Mouse (Mus musculus) liver, adult 2 months (tissue): ENCODE results near the gene Gpr152.

Source experiments
- CTCF ChIP-seq: fragments of 200-500 bp; IDR thresholded peaks from 2 replicates; pipeline ENCODE4 v1.5.1; 2011; ENCODE audit warnings: low read depth, low read length, control low read depth
- POLR2A ChIP-seq: fragments of 200-500 bp; IDR thresholded peaks from 2 replicates; pipeline ENCODE4 v1.6.1; 2011; ENCODE audit warnings: low read length, control low read depth; ENCODE audit not compliant: insufficient read depth; ENCODE audit errors: extremely low read depth

DNA sequence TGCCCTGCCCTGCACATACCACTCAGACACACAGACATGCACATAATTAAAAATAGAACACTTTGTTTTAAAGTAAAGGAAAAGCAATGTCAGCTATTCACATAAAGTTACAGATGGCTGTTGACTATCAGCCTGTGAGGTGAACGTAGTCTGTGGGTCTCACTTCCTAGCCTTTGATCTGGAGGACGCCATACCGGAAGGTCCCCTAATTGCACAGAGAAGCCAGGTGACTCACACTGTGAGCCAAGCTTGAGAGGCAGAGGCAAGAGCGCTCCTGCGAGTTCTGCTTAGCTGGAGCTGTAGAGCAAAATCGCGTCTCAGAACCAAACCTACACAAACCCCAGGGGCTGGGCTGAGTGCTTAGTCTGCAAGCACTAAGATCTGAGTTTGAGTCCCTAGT, 45.8 kb upstream of the Gpr152 start:
- TF ChIP-seq POLR2A (no peak), CTCF (no peak)
